Mouse (Mus musculus) heart, adult 8-10 months (tissue): Measurements from ENCODE around the gene Zfp672. TPM values are rescaled to one million over a fixed set of nuclear protein-coding genes. Genes with fewer than 3 reads are reported as not detected.
A peak's percentile ranks its signal among the peaks of the same experiment; 100 is the strongest.
"Not testable (repeated sequence)": the region's sequence is repeated elsewhere in the genome, so short reads cannot be mapped to it uniquely, and the experiment has no call there.

Experiments used
- DNase-seq: peaks from one replicate; pipeline ENCODE4 v3.0.0; 2022; ENCODE audit warnings: low spot score
- total RNA-seq, 4 experiments: library from RNA; stranded (reverse); gene quantifications; 2 replicates each; pipeline ENCODE4 v1.2.4; 2022

Gene Zfp672
- total RNA-seq, 4 experiments from 2014 or later = 41.4 to 45.8 (median 45.2) TPM

DNA sequence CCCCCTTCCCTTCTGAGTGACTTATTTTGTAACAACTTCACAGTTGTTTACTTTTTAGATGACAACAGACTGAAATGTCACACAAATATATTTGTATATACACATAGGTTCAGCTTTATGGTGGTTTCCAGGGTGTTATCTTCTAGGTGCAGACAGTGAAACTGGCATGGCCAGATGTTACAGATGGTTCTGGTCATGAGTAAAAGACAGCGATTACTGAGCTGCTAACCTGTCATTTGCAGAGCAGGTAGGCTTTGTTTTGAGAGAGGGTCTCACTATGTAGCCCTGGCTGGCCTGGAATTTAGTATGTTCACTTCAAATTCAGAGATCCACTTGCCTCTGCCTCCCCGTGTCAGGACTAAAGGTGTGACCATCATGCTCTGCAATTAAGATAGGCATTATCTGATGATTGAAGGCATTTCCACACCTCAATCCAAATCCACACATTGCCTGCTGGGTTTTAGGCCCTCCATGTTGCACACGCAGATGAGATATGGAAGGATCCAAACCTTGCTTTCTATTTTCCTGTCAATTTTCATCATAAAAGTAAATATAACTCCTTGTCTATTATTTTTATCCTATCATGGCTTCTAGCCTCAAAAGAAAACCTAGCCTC, 5.4 kb downstream of the Zfp672 start:
- no peak for DNase-seq

DNA sequence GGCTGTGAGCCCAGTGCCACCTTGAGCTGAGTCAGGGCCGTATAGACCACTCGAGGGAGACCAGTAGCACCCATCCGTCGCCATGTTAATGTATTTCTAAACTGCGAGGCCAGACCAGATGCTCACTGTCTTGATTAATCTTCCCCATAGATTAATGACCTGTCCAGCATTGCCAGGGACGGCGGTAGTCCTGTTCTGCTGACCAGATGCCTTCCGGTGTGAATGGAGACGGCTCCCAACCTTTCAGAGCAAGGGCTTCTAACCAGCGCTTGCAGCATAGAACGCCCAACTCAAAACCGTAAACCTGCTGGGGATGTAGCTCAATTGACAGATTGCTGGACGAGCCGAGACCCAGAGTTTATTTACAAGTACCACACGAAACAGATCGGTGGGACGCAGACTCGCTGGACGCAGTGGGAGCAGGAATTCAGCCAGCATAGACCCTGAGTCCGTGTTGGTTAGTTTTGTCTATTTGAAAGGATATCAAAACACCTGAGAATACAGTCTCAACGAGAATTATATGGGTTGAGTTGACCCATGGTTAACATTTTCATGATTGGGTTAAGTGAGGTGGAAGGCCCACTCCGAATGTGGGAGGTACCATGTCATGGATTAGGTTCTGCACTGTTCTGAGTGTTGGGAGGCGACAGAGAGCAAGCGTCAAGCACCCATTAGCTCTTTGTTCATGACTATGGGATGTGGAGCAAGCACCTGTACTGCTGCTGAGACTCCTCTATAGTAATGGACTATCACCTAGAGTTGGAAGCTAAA, 6.4 kb downstream of the Zfp672 start:
- no peak for DNase-seq

DNA sequence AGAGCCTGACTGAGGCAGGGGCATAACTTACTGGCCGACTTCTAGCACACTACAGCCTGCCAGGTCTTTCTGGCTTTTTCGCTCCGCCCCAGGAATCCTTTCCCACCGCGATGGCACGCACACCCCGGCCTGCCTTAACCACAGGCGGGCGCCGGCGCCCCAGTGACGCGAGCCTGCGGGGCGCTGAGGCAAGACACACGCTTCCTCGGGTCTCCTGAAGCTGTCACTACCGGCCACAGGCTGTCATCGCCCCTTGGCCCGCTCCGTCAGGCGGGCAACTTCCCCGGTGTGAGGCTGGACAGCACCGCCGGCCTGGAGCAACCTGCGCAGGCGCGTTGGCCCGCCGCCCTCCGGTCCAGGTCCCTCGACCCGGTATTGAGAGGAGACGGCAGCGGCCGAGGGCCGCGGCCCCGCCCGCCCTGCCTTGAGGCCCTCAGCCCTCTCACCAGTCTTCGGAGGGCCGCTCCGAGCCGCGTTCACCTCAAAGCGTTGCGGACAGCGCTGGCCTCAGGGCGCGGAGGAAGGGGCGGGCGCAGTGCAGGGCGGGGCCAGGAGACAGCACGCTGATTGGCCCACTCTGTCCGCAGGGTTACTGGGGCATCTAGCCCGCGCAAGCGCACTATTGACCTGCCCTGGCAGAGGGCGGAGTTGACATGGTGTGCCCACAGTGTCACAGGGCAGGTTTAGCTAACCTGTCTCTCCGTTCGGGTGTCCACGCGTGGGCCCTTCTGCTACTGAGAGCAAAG, 7.1 kb downstream of the Zfp672 start:
- peak; percentile 96 for DNase-seq

DNA sequence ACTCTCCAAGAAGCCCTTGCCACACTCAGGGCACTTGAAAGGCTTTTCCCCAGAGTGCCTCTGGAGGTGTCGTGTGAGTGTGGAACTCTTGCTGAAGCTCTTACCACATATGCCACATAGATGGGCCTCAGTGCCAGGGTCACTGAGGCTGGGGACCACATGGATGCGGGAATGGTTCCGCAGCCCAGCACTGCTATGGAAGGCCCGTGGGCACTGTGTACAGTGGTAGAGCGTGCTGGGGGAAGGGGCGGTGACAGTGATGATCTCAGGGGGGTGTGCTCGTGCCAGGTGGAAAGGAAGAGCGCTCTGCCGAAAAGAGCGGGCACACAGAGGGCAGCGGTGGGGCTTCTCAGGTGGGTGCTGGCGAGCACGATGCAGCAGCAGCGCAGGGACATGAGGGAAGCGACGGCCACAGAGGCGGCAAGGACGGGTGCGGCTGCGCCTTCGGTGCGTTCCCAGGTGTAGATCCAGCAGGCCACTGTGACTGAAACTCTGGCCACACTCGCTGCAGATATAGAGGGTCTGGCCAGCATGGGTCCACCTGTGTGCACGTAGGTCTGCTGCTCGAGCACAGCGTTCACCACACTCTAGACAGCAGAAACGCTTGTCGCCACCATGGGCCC, 13.3 kb downstream of the Zfp672 start:
- no peak for DNase-seq

DNA sequence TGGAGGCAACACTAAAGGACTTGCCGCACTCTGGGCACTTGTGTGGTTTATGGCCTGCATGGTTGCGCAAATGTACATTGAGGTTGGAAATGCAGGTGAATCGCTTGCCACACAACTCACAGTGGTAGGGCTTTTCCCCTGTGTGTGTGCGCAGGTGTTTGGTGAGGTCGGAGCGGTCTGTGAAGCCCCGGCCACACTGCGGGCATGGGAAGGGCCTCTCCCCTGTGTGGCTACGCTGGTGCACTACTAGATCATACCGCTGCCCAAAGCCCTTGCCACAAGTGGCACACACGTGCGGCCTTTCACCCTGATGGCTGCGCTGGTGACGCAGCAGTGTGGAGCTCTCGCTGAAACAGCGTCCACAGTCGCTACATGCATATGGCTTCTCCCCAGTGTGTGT, 13.8 kb downstream of the Zfp672 start:
- no peak for DNase-seq

DNA sequence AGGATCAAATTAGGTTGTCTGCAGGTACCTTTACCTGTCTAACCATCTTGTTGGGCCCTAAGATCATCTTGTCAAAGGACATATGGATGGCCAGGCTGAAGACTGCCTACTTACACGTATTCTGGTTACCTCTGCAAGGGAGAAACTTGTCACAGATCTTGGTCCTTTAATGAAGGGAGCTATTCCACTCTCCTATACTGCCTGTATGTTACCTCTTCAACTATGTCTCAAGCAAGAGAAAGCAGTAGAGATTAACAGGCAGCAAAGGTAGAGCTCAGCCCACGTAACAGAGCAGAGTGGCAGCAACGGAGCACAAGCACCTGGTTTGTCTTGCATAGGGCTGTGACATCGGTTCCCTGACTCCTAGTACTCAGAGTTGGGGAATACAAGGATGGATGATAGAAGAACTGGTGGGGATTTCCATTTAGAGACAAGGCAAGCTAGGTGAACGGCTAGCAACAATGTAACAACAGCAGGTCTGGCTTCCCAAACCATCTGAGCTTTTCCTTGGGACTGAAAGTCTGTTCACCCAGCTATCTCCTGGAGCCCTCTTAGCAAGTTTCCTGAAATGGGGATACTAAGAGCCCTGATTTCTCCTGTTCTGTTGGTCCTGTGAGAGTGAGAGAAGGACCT, 14.5 kb downstream of the Zfp672 start:
- no peak for DNase-seq

DNA sequence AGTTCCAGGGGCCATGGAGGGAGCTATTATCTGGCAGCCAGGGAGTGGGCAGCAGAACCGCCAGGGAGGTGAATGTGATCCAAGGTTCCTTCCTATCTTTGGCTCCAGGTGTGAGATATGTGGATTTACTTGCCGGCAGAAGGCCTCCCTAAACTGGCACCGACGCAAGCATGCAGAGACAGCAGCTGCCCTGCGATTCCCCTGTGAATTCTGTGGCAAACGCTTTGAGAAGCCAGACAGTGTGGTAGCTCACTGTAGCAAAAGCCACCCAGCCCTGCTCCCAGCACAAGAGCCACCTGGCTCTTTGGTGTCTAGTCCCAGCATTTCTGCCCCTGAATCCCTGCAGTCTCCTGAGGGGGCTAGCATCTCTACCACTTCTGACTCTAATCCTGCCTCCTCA, 16.1 kb downstream of the Zfp672 start:
- no peak for DNase-seq

DNA sequence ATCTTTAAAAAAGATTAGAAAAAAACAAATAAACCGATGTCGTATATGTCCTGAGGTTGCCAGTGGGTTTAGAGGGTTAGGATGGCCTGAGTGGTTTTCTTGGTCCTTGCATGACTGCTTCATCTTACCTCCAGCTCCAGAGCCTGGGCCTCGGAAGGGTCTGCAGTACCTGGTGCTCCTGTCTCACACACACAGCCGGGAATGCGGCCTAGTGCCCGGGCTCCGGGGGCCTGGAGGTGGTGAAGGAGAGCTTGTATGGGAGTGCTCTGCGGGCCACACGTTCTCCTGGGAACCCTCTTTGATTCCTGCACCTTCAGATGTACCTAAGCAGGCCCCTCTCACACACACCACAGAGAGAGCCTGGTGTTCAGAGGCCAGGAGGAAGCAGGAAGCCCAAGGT, 21.5 kb downstream of the Zfp672 start:
- DNase-seq = no peak

DNA sequence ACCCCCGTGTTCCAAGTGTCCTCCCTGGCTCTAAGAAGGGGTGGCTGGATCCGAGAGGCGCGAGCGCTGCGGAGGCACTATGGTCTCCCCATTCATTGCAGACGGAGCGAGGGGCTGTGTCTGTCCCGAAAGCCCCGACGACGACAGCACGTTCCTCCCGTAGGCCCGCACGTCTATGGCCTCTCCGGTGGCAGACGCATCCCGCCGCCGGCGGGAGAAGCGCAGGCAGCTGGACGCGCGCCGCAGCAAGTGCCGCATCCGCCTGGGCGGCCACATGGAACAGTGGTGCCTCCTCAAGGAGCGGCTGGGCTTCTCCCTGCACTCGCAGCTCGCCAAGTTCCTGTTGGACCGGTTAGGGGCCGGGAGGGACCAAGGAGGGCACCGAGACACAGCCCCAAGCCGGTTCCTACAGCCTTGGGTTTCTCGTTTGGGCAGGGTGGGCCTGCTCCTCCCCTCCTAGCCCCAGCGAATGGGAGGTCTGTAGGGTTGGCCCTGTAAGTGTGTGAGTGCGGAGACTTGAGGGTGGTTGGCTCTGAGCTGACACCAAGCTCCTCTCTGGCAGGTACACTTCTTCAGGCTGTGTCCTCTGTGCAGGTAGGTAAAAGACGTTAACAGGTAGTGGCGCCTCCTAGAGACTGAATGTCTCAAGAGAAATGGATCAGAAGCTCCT, 22.6 kb downstream of the Zfp672 start:
- peak; percentile 39 for DNase-seq

DNA sequence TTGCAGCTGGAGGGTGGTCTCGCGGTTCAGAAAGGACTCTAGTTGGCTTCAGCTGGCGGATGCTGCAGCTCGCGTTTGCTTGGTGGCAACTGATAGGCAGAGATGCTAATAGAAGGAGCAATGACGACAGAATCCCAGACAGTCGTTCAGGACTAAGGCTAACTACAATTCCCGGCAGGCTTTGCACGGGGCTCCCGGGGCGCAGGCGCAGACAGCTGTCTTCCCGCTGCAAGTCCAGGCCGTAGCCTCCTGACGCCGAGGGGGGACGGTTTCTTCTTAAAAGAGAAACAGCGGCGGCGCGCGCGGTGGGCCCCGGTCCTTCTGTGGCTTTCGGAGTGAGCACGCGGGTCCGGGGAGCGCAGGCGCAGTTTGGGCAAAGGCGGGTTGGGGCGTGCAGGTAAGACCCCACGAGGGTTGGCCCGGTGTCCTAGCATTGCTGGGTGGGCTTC, 23.3 kb downstream of the Zfp672 start, which contains the start of gene Zfp692:
TSS of gene Zfp692 (plus strand) at position 210 of the 449 bp plus-strand sequence.
- peak; percentile 94 for DNase-seq

DNA sequence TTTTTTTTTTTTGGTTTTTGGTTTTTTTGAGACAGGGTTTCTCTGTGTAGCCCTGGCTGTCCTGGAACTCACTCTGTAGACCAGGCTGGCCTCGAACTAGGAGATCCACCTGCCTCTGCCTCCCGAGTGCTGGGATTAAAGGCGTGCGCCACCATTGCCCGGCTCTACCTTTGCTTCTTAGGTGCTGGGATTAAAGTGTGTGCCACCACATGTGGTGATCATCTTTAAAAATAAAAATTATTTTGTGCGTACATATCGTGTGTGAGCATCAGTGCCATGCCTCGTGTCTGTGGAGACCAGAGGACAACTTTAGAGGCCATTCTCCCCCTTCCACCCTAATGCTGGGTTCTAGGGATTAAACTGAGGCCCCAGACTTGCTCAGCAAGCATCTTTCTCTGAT, 24.8 kb downstream of the Zfp672 start:
- DNase-seq = not testable (repeated sequence)

DNA sequence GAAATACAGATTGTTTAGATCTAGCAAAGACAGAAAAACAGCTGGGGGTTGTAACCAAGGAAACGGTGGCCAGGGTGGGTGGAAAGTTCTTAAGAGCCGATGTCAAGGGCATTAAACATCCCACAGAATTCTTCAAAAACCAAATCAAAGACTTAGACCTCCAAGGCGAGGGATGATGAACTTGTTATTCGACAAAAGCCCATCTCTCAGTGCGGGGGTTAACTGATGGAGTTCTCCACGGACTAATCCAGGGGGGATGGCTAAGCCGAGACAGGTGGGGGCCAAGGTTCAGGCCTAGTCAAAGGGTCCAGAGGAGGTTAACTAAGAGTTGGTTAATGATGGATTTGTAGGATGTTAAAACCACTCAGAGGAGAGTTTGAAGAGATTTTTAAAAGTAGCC, 26.5 kb downstream of the Zfp672 start:
- DNase-seq = no peak

DNA sequence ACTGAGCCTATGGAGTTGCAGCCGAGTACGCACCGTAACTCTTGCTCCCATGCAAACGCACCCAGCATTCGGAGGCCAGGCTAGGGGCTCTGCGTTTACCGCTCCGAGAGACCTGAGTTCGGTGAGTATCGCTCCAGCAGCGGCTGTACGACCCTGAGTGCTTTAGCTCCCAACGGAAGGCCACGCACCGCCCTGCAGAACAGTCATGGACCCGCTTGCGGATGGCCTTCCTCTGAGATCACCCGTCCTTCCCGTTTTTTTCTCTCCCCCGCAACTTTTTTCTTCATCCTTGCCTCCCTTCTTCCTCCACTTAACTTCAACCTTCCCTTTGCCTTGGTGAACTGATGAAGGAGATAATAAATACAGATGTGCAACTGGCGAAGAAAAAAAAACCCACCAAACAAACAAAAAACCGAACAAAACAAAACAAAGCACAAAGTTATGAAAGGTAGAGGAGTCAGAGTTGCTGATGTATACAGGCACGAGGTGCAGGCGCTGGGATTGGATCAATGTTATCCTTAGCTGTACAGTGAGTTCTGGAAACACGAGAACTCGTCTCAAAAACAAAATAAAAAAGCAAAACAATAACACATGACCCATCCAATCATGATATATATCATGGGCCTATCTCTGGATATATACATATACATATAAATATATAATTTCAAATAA, 27.2 kb downstream of the Zfp672 start:
- no peak for DNase-seq

DNA sequence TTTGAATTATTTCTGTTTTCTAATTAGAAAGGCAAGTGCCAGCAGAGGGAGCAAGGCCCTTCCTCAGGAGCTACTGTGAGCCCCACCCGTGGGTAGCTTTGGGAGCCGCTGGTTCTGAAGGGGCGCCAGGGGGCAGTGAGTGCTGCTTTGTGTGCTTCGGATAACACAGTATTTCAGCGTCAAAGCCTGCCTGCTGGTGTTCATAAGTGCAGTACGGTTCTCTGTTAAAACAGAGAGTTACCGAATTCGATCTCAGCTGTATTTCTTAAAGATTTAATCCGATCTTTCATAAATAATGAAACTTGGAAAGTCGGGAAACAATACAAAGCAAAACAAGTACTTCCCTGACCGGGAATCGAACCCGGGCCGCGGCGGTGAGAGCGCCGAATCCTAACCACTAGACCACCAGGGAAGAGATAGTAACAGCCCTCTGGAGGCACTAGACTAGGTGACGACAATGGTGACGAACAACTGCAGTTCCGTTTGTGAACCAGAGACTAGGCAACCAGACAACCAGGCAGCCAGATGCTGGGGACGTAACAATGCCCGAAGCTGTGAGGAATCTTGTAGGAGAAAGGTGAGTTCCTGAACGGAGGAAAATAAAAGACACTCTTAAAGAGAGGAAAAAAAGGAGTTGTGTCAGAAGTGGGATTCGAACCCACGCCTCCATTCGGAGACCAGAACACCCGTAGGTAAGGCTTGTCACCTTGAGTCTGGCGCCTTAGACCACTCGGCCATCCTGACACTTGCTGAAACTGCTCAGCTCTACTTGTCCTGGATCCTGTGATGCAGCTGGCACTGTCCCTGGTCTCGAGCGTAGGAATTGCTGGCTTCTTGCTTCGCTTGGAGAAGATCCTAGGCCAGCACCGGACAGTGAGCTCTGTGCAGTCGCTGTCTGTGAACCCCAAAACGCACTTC, 28.0 kb downstream of the Zfp672 start:
- peak; percentile 99 for DNase-seq

DNA sequence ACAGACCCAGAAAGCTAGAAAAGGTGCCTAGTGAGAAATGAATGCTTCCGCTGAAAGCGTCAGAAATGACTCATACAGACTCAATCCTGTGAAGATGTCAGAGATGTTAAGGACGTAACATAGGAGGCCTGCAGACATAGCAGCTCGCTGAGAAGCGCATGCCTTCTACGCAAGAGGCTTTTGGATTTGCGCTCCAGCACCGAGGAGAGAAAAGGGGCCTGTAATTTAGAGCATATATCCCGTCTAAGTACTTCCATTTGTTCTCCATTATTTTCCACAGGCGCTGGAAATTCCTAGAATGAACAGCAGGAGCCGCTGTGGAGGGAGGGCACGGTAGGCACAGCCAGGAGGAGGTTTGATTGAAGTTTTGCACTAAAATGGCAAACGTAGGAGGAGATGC, 29.1 kb downstream of the Zfp672 start:
- peak; percentile 72 for DNase-seq

DNA sequence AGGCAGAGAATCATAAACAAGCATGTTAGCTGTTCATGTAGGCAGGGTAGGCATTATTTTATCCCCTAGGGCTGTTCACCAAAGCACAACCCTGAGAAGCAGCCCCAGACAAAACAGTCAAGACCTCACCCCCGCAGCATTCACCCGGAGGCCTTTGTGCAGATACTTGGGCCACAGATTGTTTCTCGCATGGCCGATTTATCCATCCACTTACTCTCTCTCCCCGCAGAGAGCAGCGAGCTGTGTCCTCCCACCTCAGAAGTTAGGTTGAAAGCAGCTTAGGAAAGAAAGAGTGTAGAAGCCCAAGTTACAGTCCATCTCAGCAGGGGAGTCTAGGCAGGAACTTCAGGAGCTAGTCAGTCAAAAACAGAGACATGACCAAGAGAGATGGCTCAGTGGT, 32.7 kb downstream of the Zfp672 start:
- DNase-seq = no peak

DNA sequence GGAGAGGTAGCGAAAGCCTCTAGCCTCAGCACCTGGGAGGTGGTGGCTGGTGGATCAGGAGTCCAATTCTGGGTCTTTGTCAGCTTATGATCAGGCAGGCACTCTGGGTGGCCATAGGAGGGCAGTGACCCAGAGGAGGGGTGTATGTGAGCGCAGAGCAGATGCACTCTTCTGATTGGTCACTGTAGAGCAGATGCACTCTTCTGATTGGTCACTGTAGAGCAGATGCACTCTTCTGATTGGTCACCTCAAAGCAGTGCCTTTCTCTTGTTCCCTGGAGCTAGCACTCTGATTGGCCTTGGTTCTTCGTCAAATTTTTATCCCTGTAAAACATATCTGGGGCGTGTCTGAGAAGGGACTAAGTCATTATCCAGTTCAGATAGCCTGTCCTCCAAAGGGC, 37.3 kb downstream of the Zfp672 start:
- DNase-seq = no peak

DNA sequence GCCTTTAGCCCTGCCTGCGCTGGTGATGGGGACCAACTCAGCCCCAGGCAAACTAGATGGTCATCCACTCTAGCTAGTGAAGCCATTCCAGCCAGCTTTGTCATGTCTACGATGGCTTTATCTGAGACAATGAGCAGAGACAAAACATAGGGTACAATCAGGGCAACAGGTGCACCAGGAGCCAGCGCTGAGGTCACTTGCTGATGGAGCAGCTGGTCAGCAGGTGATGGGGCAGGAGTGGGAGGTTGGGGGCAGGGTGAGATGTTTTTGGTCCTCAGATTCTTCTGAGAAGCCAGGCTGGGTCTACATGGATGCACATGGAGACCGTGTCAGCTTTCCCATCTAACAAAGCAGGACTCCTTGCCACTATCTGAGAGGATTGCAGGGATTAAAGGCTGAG, 39.3 kb downstream of the Zfp672 start:
- DNase-seq = no peak

DNA sequence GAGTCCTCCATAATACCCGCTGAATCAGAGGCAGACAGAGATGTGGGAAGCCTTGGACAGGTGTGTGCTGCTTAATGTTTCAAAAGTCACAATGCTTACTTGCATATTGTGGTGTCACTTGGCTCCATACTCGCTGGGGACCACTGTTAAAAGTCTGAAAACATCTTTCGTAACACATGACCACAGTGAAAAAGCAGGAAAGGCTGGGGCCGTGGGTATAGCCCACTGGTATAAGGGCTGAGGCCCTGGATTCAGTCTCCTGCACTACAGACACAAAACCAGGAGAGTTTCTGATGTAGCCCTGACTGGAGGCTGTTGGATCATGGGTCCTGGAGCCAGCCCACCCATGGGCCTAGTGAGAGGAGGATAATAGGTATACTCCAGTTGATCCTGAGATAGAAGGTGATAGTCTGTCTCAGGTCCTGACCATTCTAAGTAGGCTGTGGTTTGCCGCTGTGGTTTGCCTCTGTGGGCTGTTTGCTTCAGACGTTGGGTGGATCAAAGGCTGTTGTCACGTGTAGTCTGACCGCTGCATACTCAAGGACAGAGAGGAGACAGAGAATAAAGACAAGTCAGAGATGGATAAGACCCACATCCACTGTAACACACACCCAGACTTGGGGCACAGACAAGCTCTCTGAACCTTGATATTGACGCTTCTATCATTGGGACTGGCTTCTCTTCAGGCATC, 40.0 kb downstream of the Zfp672 start:
- no peak for DNase-seq
